Mouse (Mus musculus): Measurements from ENCODE around the gene Fbxw9. TPM values are rescaled to one million over a fixed set of nuclear protein-coding genes. Genes with fewer than 3 reads are reported as not detected.

Fbxw9 gene
- total and polyA plus RNA-seq, 3 experiments, result 10.4 to 34.7 (median 16.1) TPM

- DNase-seq (ENCODE audit: low spot score), result no peak
- no peak for TF ChIP-seq CTCF (IDR thresholded peaks at IDR 0.05; ENCODE audit: low read depth, low read length)
- TF ChIP-seq GATA2 (IDR thresholded peaks at IDR 0.05; ENCODE audit: borderline replicate concordance, low read depth, low read length), result no peak
- TF ChIP-seq TAL1 (conservative IDR thresholded peaks at IDR 0.05; ENCODE audit: low read depth, low read length), result no peak
- TF ChIP-seq GATA1 (IDR thresholded peaks at IDR 0.05; ENCODE audit: borderline replicate concordance, low read length), result no peak
- TF ChIP-seq POLR2AphosphoS5 (IDR thresholded peaks at IDR 0.05; ENCODE audit: insufficient replicate concordance, low read depth, low read length), result no peak
- peaks cover 69% of the 10 kb centered on the region for H3K4me1 ChIP-seq (ENCODE audit: insufficient read depth, low read depth, low read length)
Measured at GRCm38 (mm10) chr8:85027922-85028321, 31.9 kb upstream of the Fbxw9 start.

DNA sequence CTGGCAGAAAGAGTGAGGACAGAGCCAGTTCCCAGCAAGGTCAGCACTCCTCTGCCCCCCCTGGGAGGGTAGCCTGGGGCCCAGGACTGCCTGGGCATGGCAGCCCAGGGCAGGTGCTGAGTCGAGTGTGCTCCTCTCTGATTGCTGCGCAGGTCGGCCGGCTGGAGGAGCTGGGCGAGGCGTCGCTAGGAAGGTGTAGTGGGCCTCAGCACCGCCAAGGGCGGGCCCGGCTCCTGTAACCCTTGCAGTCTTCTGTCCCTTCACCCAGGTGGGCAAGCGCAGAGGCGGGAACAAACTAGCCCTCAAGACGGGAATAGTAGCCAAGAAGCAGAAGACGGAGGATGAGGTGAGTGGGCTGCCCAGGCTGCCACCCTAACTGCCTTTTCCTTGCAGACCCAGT, 30.6 kb upstream of the Fbxw9 start:
- no peaks in the 10 kb centered on the region for H3K27me3 ChIP-seq (ENCODE audit: insufficient read depth, low read length)
- no peaks in the 10 kb centered on the region for H3K9me3 ChIP-seq (replicated peaks)
- H3K4me3 ChIP-seq (ENCODE audit: low read depth, low read length), result peak overlapping the region; percentile 95; the same call in 1 of the 2 replicates
- no peak for ATAC-seq (ENCODE audit: extremely low read depth, insufficient number of reproducible peaks, low FRiP score, poor library complexity, severe bottlenecking)
- peaks cover 61% of the 10 kb centered on the region for H3K36me3 ChIP-seq (replicated peaks)
- TF ChIP-seq GATA1 (IDR thresholded peaks at IDR 0.05; ENCODE audit: borderline replicate concordance, low read length), result no peak
- no peak for TF ChIP-seq POLR2AphosphoS5 (IDR thresholded peaks at IDR 0.05; ENCODE audit: insufficient replicate concordance, low read depth, low read length)
- TF ChIP-seq CTCF (IDR thresholded peaks at IDR 0.05; ENCODE audit: low read depth, low read length), result no peak
- TF ChIP-seq GATA2 (IDR thresholded peaks at IDR 0.05; ENCODE audit: borderline replicate concordance, low read depth, low read length), result no peak
- no peak for TF ChIP-seq TAL1 (conservative IDR thresholded peaks at IDR 0.05; ENCODE audit: low read depth, low read length)
- no peak for DNase-seq (ENCODE audit: low spot score)
- peaks cover 68% of the 10 kb centered on the region for H3K4me1 ChIP-seq (ENCODE audit: insufficient read depth, low read depth, low read length)

More at GRCm38 (mm10) chr8:85027922-85028321, 31.9 kb upstream of the Fbxw9 start:
- H3K36me3 ChIP-seq (replicated peaks), result peaks cover 61% of the 10 kb centered on the region
- H3K4me3 ChIP-seq (ENCODE audit: low read depth, low read length), result peak overlapping the region; percentile 95
- H3K27me3 ChIP-seq (ENCODE audit: insufficient read depth, low read length), result no peaks in the 10 kb centered on the region
- H3K9me3 ChIP-seq (replicated peaks), result no peaks in the 10 kb centered on the region
- ATAC-seq (ENCODE audit: extremely low read depth, insufficient number of reproducible peaks, low FRiP score, poor library complexity, severe bottlenecking), result no peak

- Histone ChIP-seq H3K4me1 (ENCODE audit: insufficient read depth, low read depth, low read length) (peaks cover 70% of the 10 kb centered on the region), H3K4me3 (ENCODE audit: low read depth, low read length) (no peak overlapping the region), H3K9me3 (replicated peaks) (no peaks in the 10 kb centered on the region), H3K27me3 (ENCODE audit: insufficient read depth, low read length) (no peaks in the 10 kb centered on the region), H3K36me3 (replicated peaks) (peaks cover 65% of the 10 kb centered on the region)
- ATAC-seq (ENCODE audit: extremely low read depth, insufficient number of reproducible peaks, low FRiP score, poor library complexity, severe bottlenecking) (no peak), DNase-seq (ENCODE audit: low spot score) (no peak)
- no peak for TF ChIP-seq GATA1 (IDR thresholded peaks at IDR 0.05; ENCODE audit: borderline replicate concordance, low read length)
- no peak for TF ChIP-seq POLR2AphosphoS5 (IDR thresholded peaks at IDR 0.05; ENCODE audit: insufficient replicate concordance, low read depth, low read length)
- TF ChIP-seq CTCF (IDR thresholded peaks at IDR 0.05; ENCODE audit: low read depth, low read length), result no peak
- TF ChIP-seq TAL1 (conservative IDR thresholded peaks at IDR 0.05; ENCODE audit: low read depth, low read length), result no peak
Measured at GRCm38 (mm10) chr8:85032622-85033311, 27.1 kb upstream of the Fbxw9 start.

GRCm38 (mm10) chr8:85033867-85034266, 26.0 kb upstream of the Fbxw9 start:
- no peak for DNase-seq (ENCODE audit: low spot score)
- ATAC-seq (ENCODE audit: extremely low read depth, insufficient number of reproducible peaks, low FRiP score, poor library complexity, severe bottlenecking), result no peak
- no peaks in the 10 kb centered on the region for H3K27me3 ChIP-seq (ENCODE audit: insufficient read depth, low read length)
- no peak for TF ChIP-seq GATA2 (IDR thresholded peaks at IDR 0.05; ENCODE audit: borderline replicate concordance, low read depth, low read length)
- no peak for TF ChIP-seq TAL1 (conservative IDR thresholded peaks at IDR 0.05; ENCODE audit: low read depth, low read length)
- no peak for TF ChIP-seq CTCF (IDR thresholded peaks at IDR 0.05; ENCODE audit: low read depth, low read length)
- no peak for TF ChIP-seq POLR2AphosphoS5 (IDR thresholded peaks at IDR 0.05; ENCODE audit: insufficient replicate concordance, low read depth, low read length)
- TF ChIP-seq GATA1 (IDR thresholded peaks at IDR 0.05; ENCODE audit: borderline replicate concordance, low read length), result no peak
- H3K9me3 ChIP-seq (replicated peaks), result no peaks in the 10 kb centered on the region
- H3K4me3 ChIP-seq (ENCODE audit: low read depth, low read length), result no peak overlapping the region
- H3K36me3 ChIP-seq (replicated peaks), result peaks cover 64% of the 10 kb centered on the region
- peaks cover 59% of the 10 kb centered on the region for H3K4me1 ChIP-seq (ENCODE audit: insufficient read depth, low read depth, low read length)

DNA sequence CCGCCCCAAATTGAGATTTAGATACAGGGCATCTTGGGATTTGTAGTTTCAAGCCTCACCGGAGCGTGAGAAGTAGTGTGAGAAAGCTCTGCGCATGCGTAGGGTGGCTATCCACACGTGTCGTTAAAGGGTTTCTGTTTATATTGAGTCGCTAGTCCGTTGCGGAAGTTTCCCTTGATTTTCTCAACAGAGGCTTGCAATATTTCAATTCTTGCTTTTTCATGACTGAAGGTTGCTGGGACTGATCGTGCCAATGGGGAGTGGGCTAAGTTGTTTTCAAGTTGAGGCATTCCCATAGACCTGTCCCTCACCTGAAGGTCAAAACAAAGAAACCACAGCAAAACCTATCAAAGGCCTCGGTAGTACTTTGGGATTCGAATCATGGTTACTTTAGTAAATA, 25.1 kb upstream of the Fbxw9 start:
- DNase-seq (ENCODE audit: low spot score) (no peak), ATAC-seq (ENCODE audit: extremely low read depth, insufficient number of reproducible peaks, low FRiP score, poor library complexity, severe bottlenecking) (no peak)
- Histone ChIP-seq H3K9me3 (replicated peaks) (no peaks in the 10 kb centered on the region), H3K4me1 (ENCODE audit: insufficient read depth, low read depth, low read length) (peaks cover 56% of the 10 kb centered on the region), H3K36me3 (replicated peaks) (peaks cover 61% of the 10 kb centered on the region), H3K4me3 (ENCODE audit: low read depth, low read length) (no peak overlapping the region), H3K27me3 (ENCODE audit: insufficient read depth, low read length) (no peaks in the 10 kb centered on the region)
- TF ChIP-seq POLR2AphosphoS5 (IDR thresholded peaks at IDR 0.05; ENCODE audit: insufficient replicate concordance, low read depth, low read length) (no peak), CTCF (IDR thresholded peaks at IDR 0.05; ENCODE audit: low read depth, low read length) (no peak), TAL1 (conservative IDR thresholded peaks at IDR 0.05; ENCODE audit: low read depth, low read length) (no peak), GATA2 (IDR thresholded peaks at IDR 0.05; ENCODE audit: borderline replicate concordance, low read depth, low read length) (no peak), GATA1 (IDR thresholded peaks at IDR 0.05; ENCODE audit: borderline replicate concordance, low read length) (no peak)

GRCm38 (mm10) chr8:85035165-85035727, 24.6 kb upstream of the Fbxw9 start:
- Histone ChIP-seq H3K9me3 (replicated peaks) (no peaks in the 10 kb centered on the region), H3K4me3 (ENCODE audit: low read depth, low read length) (peak overlapping the region; percentile 90), H3K4me1 (ENCODE audit: insufficient read depth, low read depth, low read length) (peaks cover 56% of the 10 kb centered on the region), H3K36me3 (replicated peaks) (peaks cover 61% of the 10 kb centered on the region), H3K27me3 (ENCODE audit: insufficient read depth, low read length) (no peaks in the 10 kb centered on the region)
- DNase-seq (ENCODE audit: low spot score), result no peak
- TF ChIP-seq POLR2AphosphoS5 (IDR thresholded peaks at IDR 0.05; ENCODE audit: insufficient replicate concordance, low read depth, low read length), result peak; percentile 49; the same call in 1 of the 2 replicates
- no peak for TF ChIP-seq TAL1 (conservative IDR thresholded peaks at IDR 0.05; ENCODE audit: low read depth, low read length)
- no peak for TF ChIP-seq GATA1 (IDR thresholded peaks at IDR 0.05; ENCODE audit: borderline replicate concordance, low read length)
- TF ChIP-seq GATA2 (IDR thresholded peaks at IDR 0.05; ENCODE audit: borderline replicate concordance, low read depth, low read length), result no peak
- no peak for ATAC-seq (ENCODE audit: extremely low read depth, insufficient number of reproducible peaks, low FRiP score, poor library complexity, severe bottlenecking)

Measured in G1E (cell line).